Mouse (Mus musculus) neural tube, embryonic 14.5 days (tissue): ENCODE measurements around the gene Gm20441. TPM values are rescaled to one million over a fixed set of nuclear protein-coding genes. Genes with fewer than 3 reads are reported as not detected.

Experiments
- ATAC-seq: fragments of 200-750 bp; cut with Nextera tagmentation; 2 replicates; pipeline ENCODE4 v1.8.0; 2017; ENCODE audit warnings: low read depth, mild to moderate bottlenecking, moderate TSS enrichment, moderate library complexity
- H3K27ac ChIP-seq: fragments of 300-500 bp; sonication (generic); 2 replicates; pipeline ENCODE4 v1.5.1; 2014; ENCODE audit warnings: low read depth, mild to moderate bottlenecking, control low read depth, low read length, moderate library complexity, mixed read lengths
- H3K27me3 ChIP-seq: fragments of 300-500 bp; sonication (generic); 2 replicates; pipeline ENCODE4 v1.6.1; 2014; ENCODE audit warnings: low read length; ENCODE audit not compliant: control insufficient read depth, insufficient read depth
- H3K36me3 ChIP-seq: fragments of 300-500 bp; sonication (generic); 2 replicates; pipeline ENCODE4 v1.6.1; 2014; ENCODE audit warnings: low read length, mixed read lengths; ENCODE audit not compliant: control insufficient read depth, insufficient read depth
- H3K4me1 ChIP-seq: fragments of 300-500 bp; sonication (generic); 2 replicates; pipeline ENCODE4 v1.6.1; 2014; ENCODE audit warnings: low read length; ENCODE audit not compliant: control insufficient read depth, insufficient read depth
- H3K4me2 ChIP-seq: fragments of 300-500 bp; sonication (generic); 2 replicates; pipeline ENCODE4 v1.6.1; 2014; ENCODE audit warnings: mild to moderate bottlenecking, low read depth, low read length, control low read depth
- H3K4me3 ChIP-seq: fragments of 300-500 bp; sonication (generic); 2 replicates; pipeline ENCODE4 v1.5.1; 2014; ENCODE audit warnings: low read depth, low read length, control low read depth, mixed read lengths
- H3K9ac ChIP-seq: fragments of 300-500 bp; sonication (generic); replicated peaks from 2 replicates; pipeline ENCODE4 v1.6.1; 2014; ENCODE audit warnings: low read depth, mild to moderate bottlenecking, control low read depth, low read length, mixed read lengths
- H3K9me3 ChIP-seq: fragments of 300-500 bp; sonication (generic); 2 replicates; pipeline ENCODE4 v1.6.1; 2016; ENCODE audit warnings: low read length; ENCODE audit not compliant: control insufficient read depth
- WGBS: fragments of 180-500 bp; shearing (Covaris S2); extraction: QIAGEN DNeasy Blood & Tissue Kit; methylation state at CpG from one replicate; pipeline ENCODE4 v1.1.7; 2014; 5-methylcytosine and 5-hydroxymethylcytosine counted together
- polyA plus RNA-seq: library from polyadenylated mRNA; unstranded; fragments of >200 nt; fragmentation: Nextera tagmentation; extraction: Ambion mirVana; gene quantifications from 2 replicates; pipeline ENCODE4 v1.2.1, GENCODE M21; 2014

Gene Gm20441
- polyA plus RNA-seq, 1 experiment from 2014 or later: not detected

DNA sequence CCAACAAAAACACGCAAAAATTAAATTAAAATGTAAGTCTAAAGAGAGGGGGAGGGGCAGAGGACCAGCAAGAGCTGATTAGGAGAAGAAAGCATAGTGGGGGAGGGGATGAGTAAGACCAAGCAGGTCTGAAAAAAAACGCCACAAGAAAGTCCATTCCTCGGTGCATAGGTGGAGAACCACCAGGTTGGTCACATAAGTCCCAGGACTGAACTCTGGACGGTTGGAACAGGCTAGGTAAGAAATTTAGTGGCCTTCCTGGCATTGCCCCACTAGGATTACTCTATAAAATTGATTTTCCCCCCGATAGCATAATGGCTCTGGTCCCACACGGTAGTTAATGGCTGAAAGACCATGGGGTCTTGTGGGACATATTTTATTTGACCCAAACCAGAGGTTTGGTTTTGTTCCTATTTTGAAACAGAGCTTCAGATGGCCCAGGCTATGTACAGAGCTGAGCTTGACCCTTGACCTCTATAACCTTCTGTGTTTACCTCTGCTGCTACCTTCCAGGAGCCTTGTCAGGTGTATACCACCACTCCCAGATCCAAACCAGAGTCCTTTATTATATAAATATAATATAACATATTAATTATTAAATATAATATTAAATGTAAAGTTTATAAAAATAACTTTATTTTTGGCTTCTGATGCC is 8.5 kb upstream of the Gm20441 start:
- Histone ChIP-seq H3K27me3 (no peaks in the 10 kb centered on the region), H3K27ac (no peak overlapping the region), H3K9ac (no peak overlapping the region), H3K36me3 (no peaks in the 10 kb centered on the region), H3K9me3 (no peaks in the 10 kb centered on the region), H3K4me3 (no peak overlapping the region), H3K4me1 (no peaks in the 10 kb centered on the region), H3K4me2 (no peak overlapping the region)
- ATAC-seq: no peak
- 87% methylated on average over 6 of the region's 6 CpGs for whole genome bisulfite sequencing

DNA sequence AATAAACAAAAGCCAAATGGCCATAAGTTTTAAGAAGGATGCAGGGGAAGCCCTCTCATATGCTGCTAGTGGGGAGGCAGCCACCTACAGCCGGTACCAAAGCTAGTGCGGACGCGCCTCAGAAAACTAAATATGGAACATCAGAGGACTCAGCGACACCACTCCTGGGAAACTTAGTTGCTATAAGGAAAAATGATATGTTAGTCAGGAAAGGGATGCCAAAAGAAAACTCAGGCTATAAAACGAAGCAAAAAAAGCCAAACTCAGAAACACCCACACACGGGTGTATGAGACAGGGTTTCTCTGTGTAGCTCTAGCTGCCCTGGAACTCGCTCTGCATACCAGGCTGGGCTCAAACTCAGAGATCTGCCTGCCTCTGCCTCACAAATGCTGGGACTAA is 7.5 kb upstream of the Gm20441 start:
- H3K27me3 ChIP-seq: no peaks in the 10 kb centered on the region
- no peak for ATAC-seq
- no peak overlapping the region for H3K4me3 ChIP-seq
- no peaks in the 10 kb centered on the region for H3K9me3 ChIP-seq
- no peaks in the 10 kb centered on the region for H3K4me1 ChIP-seq
- 93% methylated on average over 8 of the region's 8 CpGs for WGBS
- H3K9ac ChIP-seq: no peak overlapping the region
- no peak overlapping the region for H3K27ac ChIP-seq
- no peak overlapping the region for H3K4me2 ChIP-seq
- no peaks in the 10 kb centered on the region for H3K36me3 ChIP-seq

DNA sequence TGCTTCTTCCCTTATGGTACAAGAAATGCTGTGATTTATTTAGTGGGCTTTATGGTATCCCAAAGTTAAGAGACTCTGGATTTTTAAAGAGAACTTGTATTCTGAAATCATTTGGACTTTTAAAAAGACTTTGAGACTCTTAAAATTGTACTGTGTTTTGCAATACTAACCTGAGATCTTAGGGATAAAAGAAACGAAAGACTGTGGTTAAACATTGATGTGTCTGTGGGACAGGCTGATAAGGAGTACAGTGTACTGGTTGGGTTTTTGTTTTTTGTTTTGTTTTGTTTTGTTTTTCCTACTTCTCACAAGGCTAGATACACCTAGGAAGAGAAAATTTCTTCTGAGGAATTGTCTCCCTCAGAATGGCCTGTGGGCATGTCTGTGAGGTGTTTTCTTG is 4.7 kb upstream of the Gm20441 start:
- Histone ChIP-seq H3K4me2 (no peak overlapping the region), H3K27ac (no peak overlapping the region), H3K4me1 (0 out of 2 replicates have a peak, but pooled peaks cover 3% of the 10 kb centered on the region), H3K4me3 (no peak overlapping the region), H3K9ac (no peak overlapping the region), H3K27me3 (0 out of 2 replicates have a peak, but pooled peaks cover 5% of the 10 kb centered on the region), H3K9me3 (no peaks in the 10 kb centered on the region), H3K36me3 (no peaks in the 10 kb centered on the region)
- WGBS: 80% methylated on average over 1 of the region's 1 CpGs
- ATAC-seq: no peak

DNA sequence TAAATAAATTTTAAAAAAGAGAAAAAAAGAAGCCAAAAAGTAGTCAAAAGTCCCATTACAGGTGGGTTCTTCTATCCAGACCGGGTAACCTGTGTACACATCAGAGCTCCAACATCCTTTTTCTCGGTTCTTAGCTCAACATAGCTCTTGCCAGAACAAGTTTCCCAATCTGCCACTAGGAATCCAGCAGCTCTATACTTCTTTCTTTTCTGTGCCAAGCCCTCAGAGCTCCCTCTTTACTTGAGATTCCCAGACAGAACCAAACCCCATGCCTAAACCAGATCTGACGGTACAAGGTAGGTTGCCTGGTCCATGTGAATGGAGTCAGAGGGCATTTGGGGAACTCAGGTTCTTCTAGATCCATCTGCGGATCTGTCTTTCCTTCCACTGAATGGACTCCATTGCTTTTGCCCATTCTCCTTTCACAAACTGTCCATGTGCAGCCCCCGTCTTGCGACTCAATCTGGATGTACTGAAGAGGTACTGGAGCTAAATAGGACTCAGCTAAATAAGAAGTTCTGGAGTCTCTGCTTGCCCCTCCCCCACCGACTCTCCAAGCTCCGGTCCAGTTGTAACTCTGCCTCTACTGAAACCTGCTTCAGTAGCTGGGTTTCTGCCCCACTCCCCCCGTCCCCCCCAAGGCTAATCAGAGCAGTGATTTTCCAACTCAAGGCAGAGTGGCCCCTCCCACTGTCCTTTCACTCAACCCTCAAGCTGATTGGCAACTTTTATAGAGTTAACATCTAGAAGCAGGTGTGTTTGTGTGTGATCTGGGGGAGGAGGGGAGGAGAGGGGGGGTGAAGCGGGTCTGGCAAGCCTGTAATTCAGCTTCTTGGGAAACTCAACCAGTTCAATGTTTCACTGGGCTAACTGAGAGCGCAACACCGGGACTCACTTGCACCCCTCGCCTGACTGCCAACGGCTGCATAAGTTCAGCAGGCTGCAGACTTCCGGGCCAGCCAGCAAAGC is 1.3 kb downstream of the Gm20441 start:
- Histone ChIP-seq H3K36me3 (no peaks in the 10 kb centered on the region), H3K9me3 (no peaks in the 10 kb centered on the region), H3K27ac (no peak overlapping the region), H3K4me3 (no peak overlapping the region), H3K9ac (no peak overlapping the region), H3K4me2 (no peak overlapping the region), H3K27me3 (0 out of 2 replicates have a peak, but pooled peaks cover 5% of the 10 kb centered on the region), H3K4me1 (0 out of 2 replicates have a peak, but pooled peaks cover 4% of the 10 kb centered on the region)
- ATAC-seq: no peak
- WGBS: 37% methylated on average over 15 of the region's 15 CpGs

DNA sequence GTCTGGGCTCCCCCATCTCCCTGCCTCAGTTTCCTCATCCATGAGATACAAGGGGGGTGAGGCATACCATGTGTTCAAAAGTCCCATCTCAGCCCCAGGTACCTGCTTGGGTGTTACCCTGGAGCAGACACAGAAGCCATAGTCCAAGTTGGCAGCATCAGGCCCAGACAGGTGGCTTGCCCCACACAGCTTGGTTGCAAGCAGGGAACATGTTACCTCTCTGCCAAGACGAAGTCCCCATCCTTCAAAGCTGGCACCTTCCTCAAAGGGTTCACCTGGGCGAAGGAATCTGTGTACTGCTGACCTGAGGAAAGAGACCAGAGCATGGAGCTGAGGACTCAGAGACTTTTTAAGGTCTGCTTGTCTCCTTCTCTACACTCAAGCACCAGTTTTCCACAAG is 2.9 kb downstream of the Gm20441 start:
- Histone ChIP-seq H3K4me2 (no peak overlapping the region), H3K27me3 (0 out of 2 replicates have a peak, but pooled peaks cover 5% of the 10 kb centered on the region), H3K9me3 (no peaks in the 10 kb centered on the region), H3K4me1 (0 out of 2 replicates have a peak, but pooled peaks cover 4% of the 10 kb centered on the region), H3K36me3 (no peaks in the 10 kb centered on the region), H3K9ac (no peak overlapping the region), H3K4me3 (no peak overlapping the region), H3K27ac (no peak overlapping the region)
- 80% methylated on average over 2 of the region's 2 CpGs for WGBS
- no peak for ATAC-seq

DNA sequence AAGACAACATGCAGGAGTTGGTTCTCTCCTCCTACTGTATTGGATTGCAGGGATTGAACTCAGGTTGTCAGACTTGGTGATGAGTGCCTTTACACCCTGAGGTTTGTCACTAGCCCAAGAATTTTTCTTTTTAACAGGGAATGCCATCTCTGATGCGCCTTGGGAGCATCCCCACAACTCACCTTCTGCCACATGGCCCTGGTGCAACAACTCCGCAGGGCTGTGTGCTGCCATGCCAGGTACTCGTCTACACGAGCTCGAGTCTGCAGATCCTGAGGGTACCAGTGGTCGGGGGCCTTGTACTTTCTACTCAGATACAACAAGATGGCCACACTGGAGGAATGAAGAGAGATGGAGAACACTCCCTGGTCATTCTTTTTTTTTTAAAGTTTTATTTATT is 4.2 kb downstream of the Gm20441 start:
- H3K4me2 ChIP-seq: no peak overlapping the region
- H3K4me1 ChIP-seq: 0 out of 2 replicates have a peak, but pooled peaks cover 9% of the 10 kb centered on the region
- 0 out of 2 replicates have a peak, but pooled peaks cover 4% of the 10 kb centered on the region for H3K27me3 ChIP-seq
- no peak for ATAC-seq
- H3K9me3 ChIP-seq: no peaks in the 10 kb centered on the region
- H3K4me3 ChIP-seq: no peak overlapping the region
- H3K9ac ChIP-seq: no peak overlapping the region
- no peak overlapping the region for H3K27ac ChIP-seq
- no peaks in the 10 kb centered on the region for H3K36me3 ChIP-seq
- 94% methylated on average over 6 of the region's 6 CpGs for WGBS

DNA sequence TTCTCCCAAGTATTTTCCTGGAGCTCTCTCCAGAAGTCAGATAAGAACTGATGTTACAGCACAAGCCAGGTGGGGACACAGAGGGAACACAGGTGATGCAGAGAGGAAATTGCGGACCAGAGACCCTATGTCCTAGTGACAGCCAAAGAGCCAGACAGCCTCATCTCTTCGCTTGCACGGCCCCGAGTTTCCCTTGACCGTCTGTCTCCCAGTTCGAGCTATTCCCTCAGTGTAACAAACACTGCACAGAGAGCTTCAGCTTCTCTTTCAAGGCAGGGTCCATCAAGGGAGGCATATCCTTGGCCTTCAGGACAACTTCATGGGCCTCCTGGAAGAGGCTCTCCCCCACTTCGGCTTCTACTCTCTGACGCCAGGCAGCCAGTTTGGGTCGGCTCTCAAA is 6.2 kb downstream of the Gm20441 start:
- Histone ChIP-seq H3K9me3 (no peaks in the 10 kb centered on the region), H3K4me1 (0 out of 2 replicates have a peak, but pooled peaks cover 6% of the 10 kb centered on the region), H3K27me3 (no peaks in the 10 kb centered on the region), H3K9ac (no peak overlapping the region), H3K36me3 (no peaks in the 10 kb centered on the region), H3K27ac (no peak overlapping the region), H3K4me3 (no peak overlapping the region), H3K4me2 (no peak overlapping the region)
- no peak for ATAC-seq
- WGBS: 92% methylated on average over 9 of the region's 9 CpGs

DNA sequence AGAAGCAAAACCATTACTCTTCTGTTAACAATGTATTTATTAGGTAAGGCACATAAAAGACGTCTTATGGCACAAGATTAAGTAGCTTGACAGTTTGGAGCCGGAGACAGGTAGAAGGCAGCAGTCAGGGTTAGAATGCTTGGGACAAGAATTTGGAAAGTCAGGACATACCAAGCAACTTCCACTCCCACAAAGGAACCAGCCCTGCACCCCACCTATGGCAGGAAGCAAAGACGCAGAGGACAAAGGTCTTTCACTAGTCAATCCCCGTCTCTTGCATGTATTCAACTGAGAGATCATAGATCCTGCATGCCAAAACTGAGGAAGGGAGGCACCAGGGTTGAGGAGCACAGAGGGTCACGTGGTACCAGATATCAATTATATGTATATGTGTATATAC is 6.7 kb downstream of the Gm20441 start:
- Histone ChIP-seq H3K27ac (no peak overlapping the region), H3K4me3 (no peak overlapping the region), H3K4me2 (no peak overlapping the region), H3K4me1 (0 out of 2 replicates have a peak, but pooled peaks cover 6% of the 10 kb centered on the region), H3K36me3 (no peaks in the 10 kb centered on the region), H3K9me3 (no peaks in the 10 kb centered on the region), H3K27me3 (no peaks in the 10 kb centered on the region), H3K9ac (no peak overlapping the region)
- WGBS: 86% methylated on average over 5 of the region's 5 CpGs
- ATAC-seq: no peak
